Mouse (Mus musculus): Measurements from ENCODE around the gene Ptpra. TPM values are rescaled to one million over a fixed set of nuclear protein-coding genes. Genes with fewer than 3 reads are reported as not detected.

Gene Ptpra
- total RNA-seq, 2 experiments from 2014 or later, result 221 to 237 TPM

- TF ChIP-seq CTCF (IDR thresholded peaks at IDR 0.05), result no peak
- intact Hi-C loops (cut with DNase I), result no loop called here
These were observed 86.8 kb downstream of the Ptpra start for GRCm38 (mm10) chr2:130536890-130537289.

GRCm38 (mm10) chr2:130538876-130539546 lies 88.9 kb downstream of the Ptpra start:
- Histone ChIP-seq H3K27ac (no peak overlapping the region), H3K4me3 (no peak overlapping the region)
- no peak for TF ChIP-seq CTCF (IDR thresholded peaks at IDR 0.05)
- intact Hi-C loops (cut with DNase I), result no loop called here
- no peak for DNase-seq (ENCODE audit: extremely low spot score in 1 of 2, low spot score in 2 of 2)

More at GRCm38 (mm10) chr2:130536890-130537289, 86.8 kb downstream of the Ptpra start:
- no peak for DNase-seq (ENCODE audit: extremely low spot score in 1 of 2, low spot score in 2 of 2)
- Histone ChIP-seq H3K4me3 (no peak overlapping the region), H3K27ac (no peak overlapping the region)

- no peak for TF ChIP-seq CTCF (IDR thresholded peaks at IDR 0.05)
- no peak for DNase-seq (ENCODE audit: extremely low spot score in 1 of 2, low spot score in 2 of 2)
- Histone ChIP-seq H3K27ac (no peak overlapping the region), H3K4me3 (no peak overlapping the region)
- intact Hi-C loops (cut with DNase I), result no loop called here
These were observed 90.2 kb downstream of the Ptpra start for GRCm38 (mm10) chr2:130540266-130540665.

GRCm38 (mm10) chr2:130546957-130547356 lies 96.9 kb downstream of the Ptpra start:
- no peak for TF ChIP-seq CTCF (IDR thresholded peaks at IDR 0.05)
- DNase-seq (ENCODE audit: extremely low spot score in 1 of 2, low spot score in 2 of 2), result no peak
- Histone ChIP-seq H3K27ac (no peak overlapping the region), H3K4me3 (no peak overlapping the region)
- intact Hi-C loops (cut with DNase I), result no loop called here

- H3K27ac ChIP-seq, result no peak overlapping the region
These were observed 104.8 kb downstream of the Ptpra start for GRCm38 (mm10) chr2:130554841-130555240.

GRCm38 (mm10) chr2:130556292-130556691 lies 106.2 kb downstream of the Ptpra start:
- intact Hi-C loops (cut with DNase I), result no loop called here
- DNase-seq (ENCODE audit: extremely low spot score in 1 of 2, low spot score in 2 of 2), result no peak
- no peak overlapping the region for H3K27ac ChIP-seq
- TF ChIP-seq CTCF (IDR thresholded peaks at IDR 0.05), result no peak
- no peak overlapping the region for H3K4me3 ChIP-seq

More at GRCm38 (mm10) chr2:130554841-130555240, 104.8 kb downstream of the Ptpra start:
- no peak for DNase-seq (ENCODE audit: extremely low spot score in 1 of 2, low spot score in 2 of 2)
- TF ChIP-seq CTCF (IDR thresholded peaks at IDR 0.05), result no peak
- intact Hi-C loops (cut with DNase I), result no loop called here
- H3K4me3 ChIP-seq, result no peak overlapping the region

- no peak for TF ChIP-seq CTCF (IDR thresholded peaks at IDR 0.05)
- H3K4me3 ChIP-seq, result no peak overlapping the region
These were observed 107.4 kb downstream of the Ptpra start for GRCm38 (mm10) chr2:130557462-130557861.

GRCm38 (mm10) chr2:130558015-130558414 lies 107.9 kb downstream of the Ptpra start:
- Histone ChIP-seq H3K4me3 (no peak overlapping the region), H3K27ac (no peak overlapping the region)
- peak; percentile 32 for TF ChIP-seq CTCF (IDR thresholded peaks at IDR 0.05)
- no peak for DNase-seq (ENCODE audit: extremely low spot score in 1 of 2, low spot score in 2 of 2)
- intact Hi-C loops (cut with DNase I), result no loop called here

More at GRCm38 (mm10) chr2:130557462-130557861, 107.4 kb downstream of the Ptpra start:
- H3K27ac ChIP-seq, result no peak overlapping the region
- no peak for DNase-seq (ENCODE audit: extremely low spot score in 1 of 2, low spot score in 2 of 2)
- intact Hi-C loops (cut with DNase I), result no loop called here

- intact Hi-C loops (cut with DNase I), result no loop called here
- peak; percentile 32 for TF ChIP-seq CTCF (IDR thresholded peaks at IDR 0.05)
- peak within 1 kb of the TSS; percentile 89 for H3K4me3 ChIP-seq
- DNase-seq (ENCODE audit: extremely low spot score in 1 of 2, low spot score in 2 of 2), result peak; percentile 92 to 93
- peak within 1 kb of the TSS; percentile 91 for H3K27ac ChIP-seq
These were observed 113.4 kb downstream of the Ptpra start, which contains the start of gene Mrps26 for GRCm38 (mm10) chr2:130563212-130564055. Mrps26 (plus strand) TSS chr2:130563742.

- Histone ChIP-seq H3K27ac (peak overlapping the region; percentile 91), H3K4me3 (peak overlapping the region; percentile 89)
- no peak for DNase-seq (ENCODE audit: extremely low spot score in 1 of 2, low spot score in 2 of 2)
- intact Hi-C loops (cut with DNase I), result no loop called here
- TF ChIP-seq CTCF (IDR thresholded peaks at IDR 0.05), result no peak
These were observed 114.0 kb downstream of the Ptpra start for GRCm38 (mm10) chr2:130564063-130564462.

- DNase-seq (ENCODE audit: extremely low spot score in 1 of 2, low spot score in 2 of 2), result no peak
- no peak for TF ChIP-seq CTCF (IDR thresholded peaks at IDR 0.05)
- intact Hi-C loops (cut with DNase I), result no loop called here
- Histone ChIP-seq H3K4me3 (peak overlapping the region; percentile 89), H3K27ac (no peak overlapping the region)
These were observed 114.9 kb downstream of the Ptpra start for GRCm38 (mm10) chr2:130564983-130565382.

GRCm38 (mm10) chr2:130568921-130569320 lies 118.8 kb downstream of the Ptpra start:
- Histone ChIP-seq H3K4me3 (no peak overlapping the region), H3K27ac (no peak overlapping the region)
- no peak for DNase-seq (ENCODE audit: extremely low spot score in 1 of 2, low spot score in 2 of 2)
- no peak for TF ChIP-seq CTCF (IDR thresholded peaks at IDR 0.05)
- intact Hi-C loops (cut with DNase I), result no loop called here

All from left cerebral cortex, adult 2 months (tissue).